Mouse (Mus musculus) Patski (cell line): ENCODE measurements around the gene Hoxc12. TPM values are rescaled to one million over a fixed set of nuclear protein-coding genes. Genes with fewer than 3 reads are reported as not detected.

Experiments
- ATAC-seq: fragments of 100-300 bp; one replicate; pipeline ENCODE4 v1.8.0; 2021
- CTCF ChIA-PET: fragments of 350-600 bp; sonication (Branson Sonifier 250); formaldehyde crosslinking; loops from one replicate; lab custom pipeline; 2022; ENCODE audit warnings: inconsistent platforms; lab: Charles Lee
- POLR2A ChIA-PET: fragments of 350-600 bp; sonication (Branson Sonifier 250); formaldehyde crosslinking; loops from one replicate; lab custom pipeline; 2022; ENCODE audit warnings: antibody characterized with exemption, inconsistent platforms; lab: Charles Lee
- DNase-seq: peaks from one replicate; pipeline ENCODE4 v3.0.0-alpha.2; 2011; ENCODE audit warnings: low read depth, low spot score
- H3K27me3 ChIP-seq: fragments of 371-371 bp; one replicate; pipeline ENCODE4 v1.5.1; 2021
- CTCF ChIP-seq: fragments of 100-300 bp; IDR thresholded peaks from one replicate; pipeline ENCODE4 v1.5.1; 2021
- in situ Hi-C: fragments of 300-500 bp; cut with MboI; formaldehyde crosslinking; loops from 3 replicates; pipeline ENCODE4 v1.11.1; 2018; ENCODE audit warnings: low pct_unique_long_range_greater_than_20kb, mixed read lengths
- polyA plus RNA-seq: library from polyadenylated mRNA; unstranded; gene quantifications from one replicate; pipeline ENCODE4 v1.2.3, GENCODE M21; 2021

Gene Hoxc12
- polyA plus RNA-seq, 1 experiment from 2014 or later = not detected

- in situ Hi-C loops = no loop called here
- no peak for DNase-seq
- TF ChIP-seq CTCF = no peak
- ATAC-seq = no peak
- ChIA-PET POLR2A (no interaction called here), CTCF (no interaction called here)
- no peaks in the 10 kb centered on the region for H3K27me3 ChIP-seq
These were observed 34.2 kb downstream of the Hoxc12 start for GRCm38 (mm10) chr15:102970740-102971139.

- CTCF ChIA-PET = interaction anchor here (1.2 kb wide), 1 partner anchor 213 kb away, joined by 3 read pairs; no protein-coding TSS in a partner anchor
- POLR2A ChIA-PET = no interaction called here
- in situ Hi-C loops = no loop called here
- DNase-seq = no peak
- H3K27me3 ChIP-seq = no peaks in the 10 kb centered on the region
- no peak for TF ChIP-seq CTCF
- ATAC-seq = no peak
These were observed 35.7 kb downstream of the Hoxc12 start for GRCm38 (mm10) chr15:102972254-102972653.

- ATAC-seq = no peak
- ChIA-PET POLR2A (no interaction called here), CTCF (interaction anchor here (1.2 kb wide), 1 partner anchor 212 kb away, joined by 3 read pairs; no protein-coding TSS in a partner anchor)
- no peaks in the 10 kb centered on the region for H3K27me3 ChIP-seq
- in situ Hi-C loops = no loop called here
- DNase-seq = no peak
- TF ChIP-seq CTCF = no peak
These were observed 36.2 kb downstream of the Hoxc12 start for GRCm38 (mm10) chr15:102972753-102973152.

GRCm38 (mm10) chr15:102975034-102975433 is 38.5 kb downstream of the Hoxc12 start:
- in situ Hi-C loops = no loop called here
- ChIA-PET CTCF (interaction anchor here (0.9 kb wide), 1 partner anchor 9 kb away, joined by 3 read pairs; the partner anchor contains the start of gene Hoxc10), POLR2A (no interaction called here)
- ATAC-seq (no peak), DNase-seq (no peak)
- TF ChIP-seq CTCF = no peak
- no peaks in the 10 kb centered on the region for H3K27me3 ChIP-seq

- ChIA-PET CTCF (no interaction called here), POLR2A (no interaction called here)
- TF ChIP-seq CTCF = no peak
- ATAC-seq (no peak), DNase-seq (no peak)
- H3K27me3 ChIP-seq = no peaks in the 10 kb centered on the region
- in situ Hi-C loops = no loop called here
These were observed 39.1 kb downstream of the Hoxc12 start for GRCm38 (mm10) chr15:102975688-102976111.

- ATAC-seq = no peak
- in situ Hi-C loops = no loop called here
- DNase-seq = no peak
- ChIA-PET CTCF (no interaction called here), POLR2A (no interaction called here)
- no peaks in the 10 kb centered on the region for H3K27me3 ChIP-seq
- no peak for TF ChIP-seq CTCF
These were observed 39.6 kb downstream of the Hoxc12 start, which contains the start of gene Hoxc9 for GRCm38 (mm10) chr15:102976171-102976570. Gene Hoxc9, plus strand, starts transcription at chr15:102976439.

GRCm38 (mm10) chr15:102976631-102977422 is 40.3 kb downstream of the Hoxc12 start:
- no peak for TF ChIP-seq CTCF
- no peaks in the 10 kb centered on the region for H3K27me3 ChIP-seq
- CTCF ChIA-PET = interaction anchor here (2.1 to 8.2 kb wide), 2 partner anchors 11 to 202 kb away, joined by 8 to 63 read pairs; partner anchors contain the start of gene Hoxc10
- POLR2A ChIA-PET = interaction anchor here (1.2 kb wide), 1 partner anchor 22 kb away, joined by 5 read pairs; no protein-coding TSS in a partner anchor
- no peak for ATAC-seq
- DNase-seq = no peak
- in situ Hi-C loops = no loop called here

GRCm38 (mm10) chr15:102977423-102977974 is 40.9 kb downstream of the Hoxc12 start:
- TF ChIP-seq CTCF = no peak
- POLR2A ChIA-PET = interaction anchor here (1.2 kb wide), 1 partner anchor 21 kb away, joined by 5 read pairs; no protein-coding TSS in a partner anchor
- CTCF ChIA-PET = interaction anchor here (2.1 to 8.2 kb wide), 2 partner anchors 11 to 201 kb away, joined by 8 to 63 read pairs; partner anchors contain the start of gene Hoxc10
- no peaks in the 10 kb centered on the region for H3K27me3 ChIP-seq
- in situ Hi-C loops = no loop called here
- no peak for DNase-seq
- ATAC-seq = no peak

- ATAC-seq (no peak), DNase-seq (no peak)
- ChIA-PET CTCF (interaction anchor here (1.3 to 8.2 kb wide), 5 partner anchors 13 to 329 kb away, joined by 4 to 63 read pairs (median 8); partner anchors contain the start of gene Hoxc10), POLR2A (interaction anchor here (0.7 to 2.1 kb wide), 3 partner anchors 9 to 28 kb away, joined by 3 to 10 read pairs (median 5); partner anchors contain the start of genes Hoxc10 and Hoxc5)
- H3K27me3 ChIP-seq = no peaks in the 10 kb centered on the region
- in situ Hi-C loops = no loop called here
- no peak for TF ChIP-seq CTCF
These were observed 42.3 kb downstream of the Hoxc12 start for GRCm38 (mm10) chr15:102978615-102979515.
